Mouse (Mus musculus) midbrain, embryonic 14.5 days (tissue): ENCODE measurements at regions not wholly inside any gene's neighbourhood (a gene's known extent, or its start where the extent isn't known, plus 50 kb on each side); places are given as distances from the start of the nearest gene placed in this dataset.
A peak's percentile ranks its signal among the peaks of the same experiment; 100 is the strongest.

Experiments used
- ATAC-seq: fragments of 200-750 bp; cut with Nextera tagmentation; 2 replicates; pipeline ENCODE4 v1.8.0; 2017; ENCODE audit warnings: moderate number of reproducible peaks, moderate library complexity; ENCODE audit not compliant: low FRiP score, low TSS enrichment
- DNase-seq: peaks from one replicate; pipeline ENCODE4 v3.0.0-alpha.2; 2015
- H3K27ac ChIP-seq: fragments of 300-500 bp; sonication (generic); replicated peaks from 2 replicates; pipeline ENCODE4 v1.5.1; 2014; ENCODE audit warnings: mild to moderate bottlenecking, low read depth, low read length, moderate library complexity
- H3K27me3 ChIP-seq: fragments of 300-500 bp; sonication (generic); 2 replicates; pipeline ENCODE4 v1.6.1; 2014; ENCODE audit warnings: low read length, control low read depth, mixed read lengths; ENCODE audit not compliant: control insufficient read depth, insufficient read depth
- H3K36me3 ChIP-seq: fragments of 300-500 bp; sonication (generic); 2 replicates; pipeline ENCODE4 v1.6.1; 2014; ENCODE audit warnings: low read length, control low read depth; ENCODE audit not compliant: control insufficient read depth, insufficient read depth
- H3K4me1 ChIP-seq: fragments of 300-500 bp; sonication (generic); 2 replicates; pipeline ENCODE4 v1.6.1; 2014; ENCODE audit warnings: mild to moderate bottlenecking, antibody characterized with exemption, low read length, control low read depth; ENCODE audit not compliant: control insufficient read depth, insufficient read depth
- H3K4me2 ChIP-seq: fragments of 300-500 bp; sonication (generic); 2 replicates; pipeline ENCODE4 v1.6.1; 2014; ENCODE audit warnings: mild to moderate bottlenecking, low read length, moderate library complexity
- H3K4me3 ChIP-seq: fragments of 300-500 bp; sonication (generic); replicated peaks from 2 replicates; pipeline ENCODE4 v1.5.1; 2014; ENCODE audit warnings: low read depth, low read length
- H3K9ac ChIP-seq: fragments of 300-500 bp; sonication (generic); replicated peaks from 2 replicates; pipeline ENCODE4 v1.6.1; 2014; ENCODE audit warnings: mild to moderate bottlenecking, low read length, moderate library complexity
- H3K9me3 ChIP-seq: fragments of 300-500 bp; sonication (generic); 2 replicates; pipeline ENCODE4 v1.6.1; 2016; ENCODE audit warnings: low read length, control low read depth, mixed read lengths; ENCODE audit not compliant: control insufficient read depth
- WGBS: fragments of 180-500 bp; shearing (Covaris S2); extraction: QIAGEN DNeasy Blood & Tissue Kit; methylation state at CpG from one replicate; pipeline ENCODE4 v1.1.7; 2014; 5-methylcytosine and 5-hydroxymethylcytosine counted together

- no peak overlapping the region for H3K9ac ChIP-seq
- peaks cover 6% of the 10 kb centered on the region; the same call in 1 of the 2 replicates for H3K4me1 ChIP-seq
- 48% methylated on average over 6 of the region's 6 CpGs for WGBS
- no peak for ATAC-seq
- no peak overlapping the region for H3K27ac ChIP-seq
- DNase-seq, result peak; percentile 31
- no peaks in the 10 kb centered on the region for H3K27me3 ChIP-seq
- H3K9me3 ChIP-seq, result no peaks in the 10 kb centered on the region
- H3K36me3 ChIP-seq, result no peaks in the 10 kb centered on the region
- no peak overlapping the region for H3K4me3 ChIP-seq
- H3K4me2 ChIP-seq, result no peak overlapping the region
Observed at GRCm38 (mm10) chr17:27329791-27330190, 125.5 kb upstream of the Lemd2 start.

GRCm38 (mm10) chr17:27329183-27329582 is 124.9 kb upstream of the Lemd2 start:
- no peaks in the 10 kb centered on the region for H3K27me3 ChIP-seq
- H3K9me3 ChIP-seq, result no peaks in the 10 kb centered on the region
- H3K4me3 ChIP-seq, result no peak overlapping the region
- DNase-seq (no peak), ATAC-seq (no peak)
- H3K4me2 ChIP-seq, result no peak overlapping the region
- no peak overlapping the region for H3K9ac ChIP-seq
- 85% methylated on average over 8 of the region's 8 CpGs for WGBS
- H3K27ac ChIP-seq, result no peak overlapping the region
- H3K4me1 ChIP-seq, result peaks cover 6% of the 10 kb centered on the region; the same call in 1 of the 2 replicates
- no peaks in the 10 kb centered on the region for H3K36me3 ChIP-seq

DNA sequence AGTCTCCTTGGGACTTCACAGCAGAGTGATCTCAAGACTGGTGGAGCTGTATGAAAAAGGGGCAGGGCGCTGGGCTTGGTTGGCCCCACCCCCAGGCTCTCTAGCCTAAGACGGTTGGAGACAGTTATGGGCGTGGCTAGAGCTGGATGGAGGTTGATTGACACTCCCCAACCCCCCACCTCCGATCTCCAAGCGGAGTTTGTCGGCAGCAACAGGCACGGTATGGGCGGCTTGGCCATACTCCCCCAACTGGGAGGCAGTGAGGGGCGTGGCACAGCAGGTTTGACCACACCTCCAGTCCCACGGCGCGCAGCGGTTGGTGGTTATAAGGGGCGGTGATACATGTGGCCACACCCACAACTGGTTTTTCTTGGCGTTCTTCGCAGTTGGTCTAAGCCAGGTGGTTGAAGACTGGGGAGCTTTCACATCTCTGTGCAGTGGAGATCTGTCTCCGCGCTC is 120.8 kb upstream of the Lemd2 start:
- peak overlapping the region; percentile 18 for H3K4me3 ChIP-seq
- DNase-seq (peak; percentile 83), ATAC-seq (peak; percentile 66)
- no peaks in the 10 kb centered on the region for H3K27me3 ChIP-seq
- H3K36me3 ChIP-seq, result no peaks in the 10 kb centered on the region
- WGBS, result 7% methylated on average over 18 of the region's 18 CpGs
- H3K27ac ChIP-seq, result no peak overlapping the region
- peak overlapping the region; percentile 49 for H3K4me2 ChIP-seq
- H3K9me3 ChIP-seq, result no peaks in the 10 kb centered on the region
- H3K9ac ChIP-seq, result no peak overlapping the region
- H3K4me1 ChIP-seq, result peaks cover 6% of the 10 kb centered on the region; the same call in 1 of the 2 replicates

DNA sequence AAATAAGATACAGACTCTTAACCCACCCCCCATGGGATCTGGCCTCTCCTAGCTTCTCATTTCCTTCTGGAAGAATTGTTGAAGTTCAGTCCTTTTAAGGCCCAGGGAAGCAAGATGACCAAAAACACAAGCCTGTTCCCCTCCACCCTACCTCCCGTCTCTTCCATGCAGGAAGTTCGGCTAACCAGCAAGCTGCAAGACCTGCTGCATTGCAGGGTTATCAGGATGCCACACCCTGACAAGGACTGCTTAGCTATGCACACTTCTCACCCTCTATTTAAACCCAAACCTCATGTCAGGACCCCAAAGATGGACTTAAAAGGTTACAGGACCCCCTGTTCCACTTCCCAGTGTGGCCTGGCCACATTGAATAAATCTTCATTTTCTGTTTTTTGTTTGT is 119.2 kb upstream of the Lemd2 start:
- no peak overlapping the region for H3K4me2 ChIP-seq
- DNase-seq (no peak), ATAC-seq (no peak)
- WGBS, result 85% methylated on average over 2 of the region's 2 CpGs
- no peaks in the 10 kb centered on the region for H3K36me3 ChIP-seq
- no peak overlapping the region for H3K27ac ChIP-seq
- H3K9ac ChIP-seq, result no peak overlapping the region
- H3K27me3 ChIP-seq, result no peaks in the 10 kb centered on the region
- H3K9me3 ChIP-seq, result no peaks in the 10 kb centered on the region
- H3K4me3 ChIP-seq, result no peak overlapping the region
- H3K4me1 ChIP-seq, result peaks cover 7% of the 10 kb centered on the region; the same call in 1 of the 2 replicates

DNA sequence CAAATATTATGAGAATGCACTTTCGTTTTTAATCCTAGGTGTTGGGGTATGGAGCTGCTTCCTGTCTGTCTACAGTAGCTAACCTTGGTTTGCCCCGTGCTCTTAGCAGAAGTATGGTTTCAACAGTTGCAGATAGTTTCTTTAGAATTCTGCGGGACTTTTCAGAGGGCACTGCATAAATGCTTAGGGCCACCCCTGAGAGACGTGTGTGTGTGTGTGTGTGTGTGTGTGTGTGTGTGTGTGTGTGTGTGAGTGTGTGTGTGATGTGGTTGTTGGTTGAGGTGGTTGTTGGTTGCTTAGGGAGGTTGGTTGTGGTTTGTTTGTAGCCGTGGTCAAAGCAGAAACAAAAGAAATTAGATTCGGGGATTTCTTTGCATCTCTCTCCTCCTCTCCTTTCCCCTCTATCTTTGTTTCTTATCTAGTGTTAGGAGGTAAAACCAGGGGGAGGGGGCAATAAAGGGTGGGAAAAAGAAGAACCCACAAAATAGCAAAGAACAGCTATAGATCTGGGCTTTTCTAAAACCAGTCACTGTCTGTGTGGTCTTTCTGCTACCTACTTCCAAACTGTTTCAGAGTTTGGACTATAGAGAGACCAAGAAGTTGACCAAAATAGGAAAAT is 118.7 kb upstream of the Lemd2 start:
- ATAC-seq (no peak), DNase-seq (no peak)
- Histone ChIP-seq H3K9me3 (no peaks in the 10 kb centered on the region), H3K27me3 (no peaks in the 10 kb centered on the region), H3K27ac (no peak overlapping the region), H3K4me3 (no peak overlapping the region), H3K4me1 (peaks cover 12% of the 10 kb centered on the region; the same call in 1 of the 2 replicates), H3K36me3 (no peaks in the 10 kb centered on the region), H3K9ac (no peak overlapping the region), H3K4me2 (no peak overlapping the region)
- WGBS, result 74% methylated on average over 6 of the region's 6 CpGs

GRCm38 (mm10) chr17:27318969-27319695 is 114.9 kb upstream of the Lemd2 start:
- H3K4me3 ChIP-seq, result no peak overlapping the region
- H3K9me3 ChIP-seq, result no peaks in the 10 kb centered on the region
- 78% methylated on average over 7 of the region's 7 CpGs for WGBS
- no peak overlapping the region for H3K27ac ChIP-seq
- ATAC-seq (no peak), DNase-seq (no peak)
- H3K4me2 ChIP-seq, result no peak overlapping the region
- no peaks in the 10 kb centered on the region for H3K27me3 ChIP-seq
- no peak overlapping the region for H3K9ac ChIP-seq
- H3K36me3 ChIP-seq, result no peaks in the 10 kb centered on the region
- peaks cover 13% of the 10 kb centered on the region for H3K4me1 ChIP-seq

DNA sequence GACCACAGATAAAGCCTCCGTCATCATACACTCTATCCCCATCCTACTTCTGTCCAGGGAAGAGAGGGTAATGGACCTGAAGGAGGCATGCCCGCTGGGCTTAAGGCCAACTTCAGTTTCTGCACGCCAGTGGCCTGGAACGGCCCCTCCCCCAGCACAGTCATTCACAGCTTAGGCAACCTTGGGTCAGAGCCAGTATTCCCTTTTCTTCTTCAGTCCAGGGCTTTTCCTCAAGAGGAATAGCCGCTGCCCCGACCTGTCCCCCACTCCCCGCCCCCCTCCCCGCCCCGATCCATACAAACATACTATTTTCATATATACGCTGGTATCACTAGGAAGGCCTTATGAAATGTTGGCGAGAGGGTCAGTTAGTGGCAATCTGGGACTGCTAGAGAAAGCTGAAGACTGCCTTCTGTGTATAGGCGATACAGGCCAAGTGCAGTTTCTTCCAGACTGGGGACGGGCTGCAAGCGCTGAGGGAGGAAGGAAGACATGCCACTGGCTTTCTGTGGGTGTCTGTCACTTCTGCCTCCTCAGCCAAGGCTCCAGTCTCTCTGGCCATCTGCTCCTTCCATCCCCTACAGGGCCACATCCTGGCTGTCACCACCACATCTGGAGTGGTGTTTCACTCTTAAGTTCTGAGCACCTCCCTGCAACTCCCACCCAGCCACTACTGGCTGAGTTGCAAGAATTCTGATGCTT is 113.5 kb upstream of the Lemd2 start:
- no peak; the same call in 1 of the 2 replicates for ATAC-seq
- no peak overlapping the region for H3K27ac ChIP-seq
- H3K9ac ChIP-seq, result no peak overlapping the region
- H3K27me3 ChIP-seq, result no peaks in the 10 kb centered on the region
- H3K4me2 ChIP-seq, result no peak overlapping the region
- no peak overlapping the region for H3K4me3 ChIP-seq
- peak; percentile 73 for DNase-seq
- no peaks in the 10 kb centered on the region for H3K9me3 ChIP-seq
- H3K36me3 ChIP-seq, result no peaks in the 10 kb centered on the region
- peaks cover 13% of the 10 kb centered on the region for H3K4me1 ChIP-seq
- WGBS, result 44% methylated on average over 14 of the region's 14 CpGs

- H3K9me3 ChIP-seq, result no peaks in the 10 kb centered on the region
- H3K27me3 ChIP-seq, result no peaks in the 10 kb centered on the region
- no peak overlapping the region for H3K4me2 ChIP-seq
- ATAC-seq (no peak), DNase-seq (no peak)
- peaks cover 13% of the 10 kb centered on the region for H3K4me1 ChIP-seq
- no peaks in the 10 kb centered on the region for H3K36me3 ChIP-seq
- H3K9ac ChIP-seq, result no peak overlapping the region
- 78% methylated on average over 21 of the region's 21 CpGs for WGBS
- H3K4me3 ChIP-seq, result no peak overlapping the region
- H3K27ac ChIP-seq, result no peak overlapping the region
Observed at GRCm38 (mm10) chr17:27316711-27317575, 112.7 kb upstream of the Lemd2 start.
